Mouse (Mus musculus): ENCODE measurements at regions not wholly inside any gene's neighbourhood (a gene's known extent, or its start where the extent isn't known, plus 50 kb on each side); places are given as distances from the start of the nearest gene placed in this dataset.
A peak's percentile ranks its signal among the peaks of the same experiment; 100 is the strongest.
"Not testable (repeated sequence)": the region's sequence is repeated elsewhere in the genome, so short reads cannot be mapped to it uniquely, and the experiment has no call there.

GRCm38 (mm10) chr6:31130522-31130921 lies 171.6 kb upstream of the Klf14 start:
- no peak for DNase-seq (ENCODE audit: low read depth, low spot score)

- no peak for DNase-seq (ENCODE audit: low read depth, low spot score)
Observed at GRCm38 (mm10) chr6:31131716-31132115, 172.8 kb upstream of the Klf14 start.

GRCm38 (mm10) chr6:31132396-31133190 lies 173.7 kb upstream of the Klf14 start:
- DNase-seq (ENCODE audit: low read depth, low spot score): no peak

GRCm38 (mm10) chr6:31133896-31134735 lies 175.2 kb upstream of the Klf14 start:
- DNase-seq (ENCODE audit: low read depth, low spot score): no peak

GRCm38 (mm10) chr6:31134736-31135077 lies 175.8 kb upstream of the Klf14 start:
- DNase-seq (ENCODE audit: low read depth, low spot score): no peak

- DNase-seq (ENCODE audit: low read depth, low spot score): no peak
Observed at GRCm38 (mm10) chr6:31135580-31135979, 176.7 kb upstream of the Klf14 start.

- DNase-seq (ENCODE audit: low read depth, low spot score): no peak
Observed at GRCm38 (mm10) chr6:31136895-31137294, 178.0 kb upstream of the Klf14 start.

- DNase-seq (ENCODE audit: low read depth, low spot score): no peak
Observed at GRCm38 (mm10) chr6:31137351-31137750, 178.5 kb upstream of the Klf14 start.

- no peak for DNase-seq (ENCODE audit: low read depth, low spot score)
Observed at GRCm38 (mm10) chr6:31140000-31140399, 181.1 kb upstream of the Klf14 start.

GRCm38 (mm10) chr6:31140593-31140992 lies 181.7 kb upstream of the Klf14 start:
- no peak for DNase-seq (ENCODE audit: low read depth, low spot score)

- DNase-seq (ENCODE audit: low read depth, low spot score): no peak
Observed at GRCm38 (mm10) chr6:31141486-31141885, 182.6 kb upstream of the Klf14 start.

- not testable (repeated sequence) for DNase-seq (ENCODE audit: low read depth, low spot score)
Observed at GRCm38 (mm10) chr6:31142479-31143007, 183.7 kb upstream of the Klf14 start.

- DNase-seq (ENCODE audit: low read depth, low spot score): no peak
Observed at GRCm38 (mm10) chr6:31145687-31146086, 186.8 kb upstream of the Klf14 start.

- no peak for DNase-seq (ENCODE audit: low read depth, low spot score)
Observed at GRCm38 (mm10) chr6:31146779-31147178, 187.9 kb upstream of the Klf14 start.

- no peak for DNase-seq (ENCODE audit: low read depth, low spot score)
Observed at GRCm38 (mm10) chr6:31147682-31148081, 188.8 kb upstream of the Klf14 start.

- no peak for DNase-seq (ENCODE audit: low read depth, low spot score)
Observed at GRCm38 (mm10) chr6:31148311-31148856, 189.5 kb upstream of the Klf14 start.

- no peak for DNase-seq (ENCODE audit: low read depth, low spot score)
Observed at GRCm38 (mm10) chr6:31149164-31149563, 190.3 kb upstream of the Klf14 start.

- DNase-seq (ENCODE audit: low read depth, low spot score): no peak
Observed at GRCm38 (mm10) chr6:31150416-31150815, 191.5 kb upstream of the Klf14 start.

GRCm38 (mm10) chr6:31155857-31156256 lies 197.0 kb upstream of the Klf14 start:
- DNase-seq (ENCODE audit: low read depth, low spot score): peak; percentile 52

- DNase-seq (ENCODE audit: low read depth, low spot score): peak; percentile 75
Observed at GRCm38 (mm10) chr6:31156999-31157398, 198.1 kb upstream of the Klf14 start.

GRCm38 (mm10) chr6:31157429-31157828 lies 198.6 kb upstream of the Klf14 start:
- DNase-seq (ENCODE audit: low read depth, low spot score): no peak

- DNase-seq (ENCODE audit: low read depth, low spot score): no peak
Observed at GRCm38 (mm10) chr6:31158648-31159047, 199.8 kb upstream of the Klf14 start.
